Mouse (Mus musculus) lung, embryonic 16.5 days (tissue): ENCODE data around the gene Sbk3. TPM values are rescaled to one million over a fixed set of nuclear protein-coding genes. Genes with fewer than 3 reads are reported as not detected.
"Not testable (repeated sequence)": the region's sequence is repeated elsewhere in the genome, so short reads cannot be mapped to it uniquely, and the experiment has no call there.

Experiments
- ATAC-seq: fragments of 200-750 bp; cut with Nextera tagmentation; 2 replicates; pipeline ENCODE4 v1.8.0; 2017; ENCODE audit warnings: low read depth, mild to moderate bottlenecking, moderate library complexity
- H3K27ac ChIP-seq: fragments of 300-500 bp; sonication (generic); 2 replicates; pipeline ENCODE4 v1.5.1; 2014; ENCODE audit warnings: mild to moderate bottlenecking, control low read depth, low read length
- H3K27me3 ChIP-seq: fragments of 300-500 bp; sonication (generic); 2 replicates; pipeline ENCODE4 v1.6.1; 2014; ENCODE audit warnings: low read depth, low read length, mixed read lengths; ENCODE audit not compliant: control insufficient read depth, insufficient read depth
- H3K36me3 ChIP-seq: fragments of 300-500 bp; sonication (generic); 2 replicates; pipeline ENCODE4 v1.6.1; 2014; ENCODE audit warnings: low read length; ENCODE audit not compliant: control insufficient read depth, insufficient read depth
- H3K4me1 ChIP-seq: fragments of 300-500 bp; sonication (generic); replicated peaks from 2 replicates; pipeline ENCODE4 v1.6.1; 2014; ENCODE audit warnings: low read length, mixed read lengths; ENCODE audit not compliant: control insufficient read depth, insufficient read depth
- H3K4me2 ChIP-seq: fragments of 300-500 bp; sonication (generic); 2 replicates; pipeline ENCODE4 v1.6.1; 2014; ENCODE audit warnings: low read depth, low read length, control low read depth
- H3K4me3 ChIP-seq: fragments of 300-500 bp; sonication (generic); 2 replicates; pipeline ENCODE4 v1.5.1; 2014; ENCODE audit warnings: mild to moderate bottlenecking, low read length, control low read depth
- H3K9ac ChIP-seq: fragments of 300-500 bp; sonication (generic); 2 replicates; pipeline ENCODE4 v1.6.1; 2014; ENCODE audit warnings: low read length, control low read depth
- H3K9me3 ChIP-seq: fragments of 300-500 bp; sonication (generic); 2 replicates; pipeline ENCODE4 v1.6.1; 2016; ENCODE audit warnings: low read length; ENCODE audit not compliant: control insufficient read depth
- WGBS: fragments of 180-500 bp; shearing (Covaris S2); extraction: QIAGEN DNeasy Blood & Tissue Kit; methylation state at CpG from one replicate; pipeline ENCODE4 v1.1.7; 2014; 5-methylcytosine and 5-hydroxymethylcytosine counted together
- polyA plus RNA-seq: library from polyadenylated mRNA; unstranded; fragments of >200 nt; fragmentation: Nextera tagmentation; extraction: Ambion mirVana; gene quantifications from 2 replicates; pipeline ENCODE4 v1.2.1, GENCODE M21; 2015

Sbk3 gene
- polyA plus RNA-seq, 1 experiment from 2014 or later = 0.72 TPM

DNA sequence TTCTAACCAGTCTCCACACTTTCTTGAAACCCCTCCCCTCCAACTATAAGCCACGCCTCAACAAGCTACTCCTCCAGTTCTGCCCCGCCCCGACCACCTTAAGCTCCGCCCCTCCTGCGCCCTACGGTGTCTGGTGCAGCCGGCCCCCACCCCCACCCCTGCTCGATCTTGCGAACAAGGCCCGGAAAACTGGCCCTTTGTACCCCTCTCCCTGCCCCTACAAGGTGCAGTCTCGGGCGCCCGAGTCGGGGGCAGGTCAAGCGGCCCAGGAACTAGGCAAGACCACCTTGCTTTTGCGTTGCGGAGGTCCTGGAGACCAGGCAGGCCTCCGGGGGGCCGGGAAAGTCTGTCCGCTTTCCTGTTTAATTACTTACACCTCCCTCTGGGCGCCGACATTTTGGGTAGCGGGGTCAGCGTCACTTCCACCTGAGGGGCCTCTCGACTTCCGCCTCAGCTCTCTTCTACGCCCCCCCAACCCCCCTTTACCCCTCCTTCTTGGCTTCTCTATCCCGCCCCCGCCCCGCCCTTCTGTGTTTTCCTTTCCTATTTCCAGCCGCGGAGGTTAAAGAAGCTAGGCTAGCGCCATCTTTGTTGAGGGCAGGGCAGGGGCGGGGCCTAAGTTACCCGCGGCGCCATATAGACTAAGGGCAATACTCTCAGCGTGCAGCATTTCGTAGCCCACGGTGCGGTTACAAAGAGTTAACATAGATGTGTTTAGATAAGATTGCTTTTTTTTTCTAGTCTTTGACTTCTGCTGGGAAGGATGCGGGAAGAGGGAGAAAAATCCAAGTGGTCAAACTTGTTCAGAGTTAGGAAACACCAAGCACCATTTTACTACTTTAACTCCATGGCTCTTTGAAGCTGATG, 43.5 kb upstream of the Sbk3 start, which contains the start of the genes Zfp524 and Fiz1:
TSS of gene Zfp524 (plus strand) at position 165 of the 867 bp plus-strand sequence.
TSS of gene Fiz1 (minus strand) at position 447 of the 867 bp plus-strand sequence.
- Histone ChIP-seq H3K9ac (peak within 1 kb of the TSS; percentile 89), H3K27ac (peak within 1 kb of the TSS; percentile 99), H3K27me3 (no peaks in the 10 kb centered on the region), H3K36me3 (peaks cover 34% of the 10 kb centered on the region), H3K4me2 (peak within 1 kb of the TSS; percentile 76), H3K4me3 (peak within 1 kb of the TSS; percentile 83), H3K9me3 (no peaks in the 10 kb centered on the region), H3K4me1 (peaks cover 18% of the 10 kb centered on the region)
- WGBS = under 1% methylated on average over 42 of the region's 42 CpGs
- peak; percentile 83 for ATAC-seq

DNA sequence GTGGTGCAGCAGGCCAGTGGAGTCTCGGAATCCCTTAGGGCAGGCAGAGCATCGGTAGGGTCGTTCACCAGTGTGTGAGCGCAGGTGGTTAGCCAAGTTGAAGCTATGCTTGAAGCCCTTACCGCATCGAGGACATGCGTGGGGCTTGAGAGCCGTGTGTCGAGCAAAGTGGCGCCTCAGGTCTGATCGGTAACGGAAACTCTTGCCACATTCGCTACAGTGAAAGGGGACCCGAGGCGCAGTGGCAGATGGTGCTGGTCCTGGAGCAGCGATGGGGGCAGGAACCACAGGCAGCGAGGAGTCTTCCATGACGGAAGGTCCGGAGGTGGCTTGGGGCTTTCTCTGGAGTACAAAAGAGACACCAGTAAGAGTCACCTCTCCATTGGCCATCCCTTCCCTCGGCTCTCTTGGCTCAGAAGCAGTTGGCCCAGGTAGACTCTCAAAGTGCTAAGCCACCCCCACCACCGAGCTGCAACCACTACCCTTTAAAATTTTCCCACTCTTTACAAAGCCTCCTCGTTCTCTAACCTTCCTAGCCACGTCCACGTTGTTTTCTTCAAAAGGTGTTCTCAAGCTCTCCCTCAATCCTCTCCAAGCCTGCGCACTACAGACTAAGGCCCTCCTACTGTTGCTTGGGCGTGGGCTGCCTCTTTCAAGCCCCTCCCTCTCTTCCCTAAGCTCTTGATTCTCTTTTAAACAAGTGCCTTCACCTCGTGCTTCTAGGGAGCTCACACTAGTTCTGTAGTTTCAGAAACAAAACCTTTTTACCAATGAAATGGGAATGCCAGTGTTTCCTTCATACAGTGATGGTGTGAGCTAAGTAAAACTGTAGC, 41.9 kb upstream of the Sbk3 start:
- 85% methylated on average over 27 of the region's 27 CpGs for WGBS
- H3K4me3 ChIP-seq = peak overlapping the region; percentile 83
- H3K36me3 ChIP-seq = peaks cover 50% of the 10 kb centered on the region
- no peak for ATAC-seq
- no peaks in the 10 kb centered on the region for H3K9me3 ChIP-seq
- H3K4me1 ChIP-seq = peaks cover 14% of the 10 kb centered on the region
- peak overlapping the region; percentile 58 for H3K27ac ChIP-seq
- peak overlapping the region; percentile 55 for H3K4me2 ChIP-seq
- no peaks in the 10 kb centered on the region for H3K27me3 ChIP-seq
- no peak overlapping the region for H3K9ac ChIP-seq

DNA sequence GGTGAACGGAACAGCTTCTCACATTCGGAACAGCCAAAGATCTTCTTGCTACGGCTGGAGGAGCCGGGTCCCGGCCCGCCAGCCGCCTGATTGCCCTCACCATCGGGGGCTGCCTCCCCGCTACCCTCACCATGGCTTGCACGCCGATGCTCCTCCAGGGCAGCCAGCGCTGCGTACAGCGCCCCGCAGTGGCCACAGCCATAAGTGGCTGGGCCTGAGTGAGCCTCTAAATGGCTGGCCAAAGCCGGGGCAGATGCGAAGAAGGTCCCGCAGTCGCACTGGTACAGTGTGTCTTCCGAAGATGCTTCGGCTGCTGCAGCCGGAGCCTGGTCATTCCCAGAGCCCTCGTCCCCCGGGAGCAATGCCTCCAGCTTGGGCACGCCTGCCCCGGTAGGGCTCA, 37.3 kb upstream of the Sbk3 start:
- no peak overlapping the region for H3K4me2 ChIP-seq
- peaks cover 53% of the 10 kb centered on the region for H3K36me3 ChIP-seq
- no peak overlapping the region for H3K27ac ChIP-seq
- H3K27me3 ChIP-seq = no peaks in the 10 kb centered on the region
- H3K4me1 ChIP-seq = peaks cover 4% of the 10 kb centered on the region
- no peak for ATAC-seq
- 99% methylated on average over 26 of the region's 26 CpGs for WGBS
- no peak overlapping the region for H3K4me3 ChIP-seq
- H3K9me3 ChIP-seq = no peaks in the 10 kb centered on the region
- no peak overlapping the region for H3K9ac ChIP-seq

DNA sequence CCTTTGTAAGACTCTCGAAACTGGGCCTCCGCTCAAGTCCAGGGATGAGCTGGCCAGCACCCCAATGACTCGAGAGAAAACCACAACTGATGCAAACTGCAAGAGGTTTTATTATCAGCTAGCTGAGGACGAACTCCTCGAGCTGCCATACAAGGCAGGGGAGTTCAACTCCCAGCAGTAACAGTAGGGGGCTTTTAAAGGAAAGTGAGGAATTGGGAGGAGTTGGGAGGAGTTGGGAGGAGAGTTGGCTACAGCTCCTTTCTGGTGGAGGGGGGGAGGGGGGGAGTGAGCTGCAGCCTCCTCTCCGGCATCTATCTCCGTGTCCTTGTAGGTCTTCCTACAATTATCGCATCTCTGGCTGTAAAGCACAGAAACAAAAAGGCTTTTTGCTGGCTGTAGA, 31.9 kb upstream of the Sbk3 start:
- not testable (repeated sequence) for ATAC-seq, H3K27ac ChIP-seq, H3K4me3 ChIP-seq, H3K27me3 ChIP-seq, H3K36me3 ChIP-seq, H3K9ac ChIP-seq, H3K4me1 ChIP-seq, H3K9me3 ChIP-seq, H3K4me2 ChIP-seq
- 65% methylated on average over 8 of the region's 8 CpGs for WGBS

DNA sequence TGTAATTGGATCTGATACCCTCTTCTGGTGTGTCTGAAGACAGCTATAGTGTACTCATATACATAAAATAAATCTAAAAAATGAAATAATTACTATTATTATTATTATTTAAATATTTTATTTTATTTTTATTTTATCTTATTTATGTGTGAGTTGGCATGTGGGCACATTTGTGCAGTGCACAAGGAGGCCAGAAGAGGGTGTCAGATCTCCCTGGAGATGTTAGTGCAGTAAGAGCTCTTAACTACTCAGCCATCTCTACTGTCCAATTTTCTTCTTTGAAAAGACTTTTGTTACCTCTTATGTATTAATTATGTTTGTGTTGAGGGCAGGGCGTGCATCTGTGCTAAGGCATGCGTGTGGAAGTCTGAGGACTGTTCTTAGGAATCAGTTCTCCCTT, 28.9 kb upstream of the Sbk3 start:
- 58% methylated on average over 2 of the region's 2 CpGs for WGBS

DNA sequence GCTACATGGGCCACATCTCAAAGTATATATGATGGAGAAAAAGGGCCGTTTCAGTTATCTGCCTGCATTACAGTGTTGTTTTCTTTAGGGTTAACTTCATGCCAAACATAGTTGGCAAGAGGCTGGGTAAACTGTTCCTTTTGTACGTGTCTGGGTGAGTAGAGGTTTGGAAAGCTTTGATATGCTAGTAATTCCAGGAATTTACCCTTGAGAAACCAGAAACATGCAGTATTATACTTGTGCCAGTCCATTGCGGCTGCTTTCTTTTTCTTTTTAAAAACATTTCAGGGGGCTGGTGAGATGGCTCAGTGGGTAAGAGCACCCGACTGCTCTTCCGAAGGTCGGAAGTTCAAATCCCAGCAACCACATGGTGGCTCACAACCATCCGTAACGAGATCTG, 26.0 kb upstream of the Sbk3 start:
- peak; percentile 15; the same call in 1 of the 2 replicates for ATAC-seq
- Histone ChIP-seq H3K9me3 (0 out of 2 replicates have a peak, but pooled peaks cover 2% of the 10 kb centered on the region), H3K4me1 (peaks cover 16% of the 10 kb centered on the region; the same call in 1 of the 2 replicates), H3K27ac (no peak overlapping the region; the same call in 1 of the 2 replicates), H3K4me3 (peak overlapping the region; percentile 80), H3K27me3 (no peaks in the 10 kb centered on the region; the same call in 1 of the 2 replicates), H3K36me3 (peaks cover 16% of the 10 kb centered on the region), H3K4me2 (peak overlapping the region; percentile 60), H3K9ac (no peak overlapping the region; the same call in 1 of the 2 replicates)
- 42% methylated on average over 6 of the region's 8 CpGs for WGBS

More for the DNA sequence above, 28.9 kb upstream of the Sbk3 start:
- H3K4me3 ChIP-seq = no peak overlapping the region
- H3K27ac ChIP-seq = no peak overlapping the region
- H3K4me1 ChIP-seq = peaks cover 10% of the 10 kb centered on the region; the same call in 1 of the 2 replicates
- H3K36me3 ChIP-seq = no peaks in the 10 kb centered on the region
- H3K9ac ChIP-seq = no peak overlapping the region
- H3K4me2 ChIP-seq = no peak overlapping the region
- H3K9me3 ChIP-seq = no peaks in the 10 kb centered on the region
- H3K27me3 ChIP-seq = no peaks in the 10 kb centered on the region
- no peak for ATAC-seq

DNA sequence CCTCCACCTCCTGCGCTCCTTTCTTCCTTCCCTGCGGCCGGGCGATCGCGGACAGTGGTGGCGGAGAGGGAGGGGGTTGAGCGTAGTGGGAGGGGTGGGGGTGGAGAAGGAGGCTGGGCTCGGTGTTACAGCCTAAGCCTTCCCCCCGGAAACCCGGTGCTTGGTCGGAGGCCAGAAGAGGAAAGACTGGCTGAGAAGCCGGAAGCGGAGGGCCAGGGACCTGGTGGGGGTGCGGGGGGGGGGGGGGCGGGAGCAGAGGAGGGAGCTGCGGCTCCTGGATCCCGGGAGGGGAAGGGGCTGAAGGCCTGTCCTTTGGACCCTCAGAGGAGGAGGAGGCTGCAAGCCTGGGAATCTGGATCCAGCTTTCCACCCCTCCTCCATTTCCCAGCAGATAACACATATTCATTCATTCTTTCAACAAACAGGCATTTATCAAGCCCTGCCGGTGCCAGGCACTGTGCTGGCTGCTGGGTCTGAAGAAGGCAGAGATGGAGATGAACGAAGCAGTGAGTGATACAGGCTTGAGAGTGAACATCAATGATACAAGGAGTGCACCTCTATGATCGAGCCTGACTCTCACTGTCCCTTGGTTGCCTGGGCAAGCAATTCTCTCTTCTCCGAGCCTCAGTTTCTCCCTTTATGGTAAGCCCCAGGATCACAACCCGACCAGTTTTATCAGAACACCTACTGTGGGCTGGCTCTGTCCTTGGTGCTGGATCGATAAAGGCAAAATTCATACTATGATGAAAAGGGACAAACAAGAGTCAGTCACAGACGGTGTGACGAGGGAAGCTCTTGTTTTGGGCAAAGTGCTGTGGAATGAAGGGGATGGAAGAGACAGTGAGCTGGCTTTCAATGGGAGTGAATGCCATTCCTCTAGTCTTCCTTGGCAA, 25.3 kb upstream of the Sbk3 start, which contains the start of gene Zfp579:
TSS of gene Zfp579 (minus strand) at position 156 of the 893 bp plus-strand sequence.
- Histone ChIP-seq H3K27me3 (no peaks in the 10 kb centered on the region; the same call in 1 of the 2 replicates), H3K9me3 (0 out of 2 replicates have a peak, but pooled peaks cover 2% of the 10 kb centered on the region), H3K4me1 (peaks cover 16% of the 10 kb centered on the region; the same call in 1 of the 2 replicates), H3K4me3 (peak within 1 kb of the TSS; percentile 80), H3K9ac (peak within 1 kb of the TSS; percentile 79), H3K36me3 (peaks cover 21% of the 10 kb centered on the region), H3K27ac (peak within 1 kb of the TSS; percentile 76), H3K4me2 (peak within 1 kb of the TSS; percentile 60)
- ATAC-seq = peak; percentile 92
- WGBS = 2% methylated on average over 19 of the region's 26 CpGs

DNA sequence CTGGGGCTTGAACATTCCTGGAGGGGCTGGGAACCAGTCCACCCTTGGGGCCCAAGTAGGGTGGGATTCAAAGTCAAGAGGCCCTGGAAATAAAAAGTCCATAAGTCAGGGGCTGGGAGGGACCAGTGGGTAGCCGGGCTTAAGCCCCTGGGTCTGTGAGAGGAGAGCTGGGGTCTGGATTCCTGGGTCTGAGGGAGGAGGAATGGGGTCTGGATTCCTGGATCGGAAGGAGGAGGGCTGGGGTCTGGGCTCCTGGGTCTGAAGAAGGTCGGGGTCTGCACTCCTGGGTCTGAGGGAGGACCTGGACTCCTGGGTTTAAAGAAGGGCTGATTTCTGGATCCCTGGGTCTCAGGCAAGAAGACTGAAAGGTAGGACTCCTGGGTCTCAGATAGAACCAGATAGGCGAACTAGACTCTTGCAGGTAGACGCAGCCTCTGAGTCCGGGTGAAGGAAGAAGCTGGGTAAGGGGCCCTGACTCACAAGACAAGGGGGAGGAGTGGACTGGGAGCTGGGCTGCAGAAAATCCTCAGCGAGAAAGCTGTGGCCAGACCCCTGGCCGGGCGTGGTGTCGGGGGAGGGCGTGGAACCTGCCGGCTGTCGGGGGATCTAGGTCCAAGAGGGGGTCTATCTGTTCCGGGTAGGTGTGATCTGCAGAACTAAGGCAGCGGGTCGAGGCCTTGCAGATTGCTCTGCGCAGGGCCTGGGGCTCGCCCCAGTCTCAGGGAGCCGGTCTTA, 24.5 kb upstream of the Sbk3 start:
- peak; percentile 46 for ATAC-seq
- Histone ChIP-seq H3K9ac (peak overlapping the region; percentile 79), H3K4me1 (peaks cover 16% of the 10 kb centered on the region; the same call in 1 of the 2 replicates), H3K27me3 (no peaks in the 10 kb centered on the region; the same call in 1 of the 2 replicates), H3K27ac (peak overlapping the region; percentile 40), H3K4me2 (peak overlapping the region; percentile 60), H3K4me3 (peak overlapping the region; percentile 80), H3K36me3 (peaks cover 21% of the 10 kb centered on the region), H3K9me3 (0 out of 2 replicates have a peak, but pooled peaks cover 2% of the 10 kb centered on the region)
- WGBS = 6% methylated on average over 18 of the region's 19 CpGs
